Mouse (Mus musculus) limb, embryonic 14.5 days (tissue): ENCODE results near the gene Vmn1r46. TPM values are rescaled to one million over a fixed set of nuclear protein-coding genes. Genes with fewer than 3 reads are reported as not detected.
"Not testable (repeated sequence)": the region's sequence is repeated elsewhere in the genome, so short reads cannot be mapped to it uniquely, and the experiment has no call there.

Experiments
- ATAC-seq: fragments of 200-750 bp; cut with Nextera tagmentation; 2 replicates; pipeline ENCODE4 v1.8.0; 2017; ENCODE audit warnings: low read depth, moderate number of reproducible peaks, moderate TSS enrichment; ENCODE audit not compliant: low FRiP score
- DNase-seq: peaks from one replicate; pipeline ENCODE4 v3.0.0-alpha.2; 2015; ENCODE audit warnings: low spot score
- H3K27ac ChIP-seq: fragments of 300-500 bp; sonication (generic); replicated peaks from 2 replicates; pipeline ENCODE4 v1.5.1; 2014; ENCODE audit warnings: low read depth, mild to moderate bottlenecking, low read length, moderate library complexity, mixed read lengths
- H3K27me3 ChIP-seq: fragments of 300-500 bp; sonication (generic); 2 replicates; pipeline ENCODE4 v1.6.1; 2014; ENCODE audit warnings: low read length, mixed read lengths; ENCODE audit not compliant: control insufficient read depth, insufficient read depth
- H3K36me3 ChIP-seq: fragments of 300-500 bp; sonication (generic); 2 replicates; pipeline ENCODE4 v1.6.1; 2014; ENCODE audit warnings: mild to moderate bottlenecking, low read length, moderate library complexity, mixed read lengths; ENCODE audit not compliant: control insufficient read depth, insufficient read depth
- H3K4me1 ChIP-seq: fragments of 300-500 bp; sonication (generic); 2 replicates; pipeline ENCODE4 v1.6.1; 2014; ENCODE audit warnings: antibody characterized with exemption, low read length, mixed read lengths; ENCODE audit not compliant: control insufficient read depth, insufficient read depth
- H3K4me2 ChIP-seq: fragments of 300-500 bp; sonication (generic); replicated peaks from 2 replicates; pipeline ENCODE4 v1.6.1; 2014; ENCODE audit warnings: low read depth, mild to moderate bottlenecking, low read length, moderate library complexity; ENCODE audit not compliant: severe bottlenecking
- H3K4me3 ChIP-seq: fragments of 300-500 bp; sonication (generic); replicated peaks from 2 replicates; pipeline ENCODE4 v1.5.1; 2014; ENCODE audit warnings: low read length
- H3K9ac ChIP-seq: fragments of 300-500 bp; sonication (generic); 2 replicates; pipeline ENCODE4 v1.6.1; 2014; ENCODE audit warnings: mild to moderate bottlenecking, low read depth, low read length, moderate library complexity; ENCODE audit not compliant: severe bottlenecking
- H3K9me3 ChIP-seq: fragments of 300-500 bp; sonication (generic); 2 replicates; pipeline ENCODE4 v1.6.1; 2016; ENCODE audit warnings: low read length; ENCODE audit not compliant: control insufficient read depth
- POLR2A ChIP-seq: fragments of 200-500 bp; IDR thresholded peaks from 2 replicates; pipeline ENCODE4 v1.8.0; 2012; ENCODE audit warnings: inconsistent platforms, mild to moderate bottlenecking, moderate library complexity, borderline replicate concordance; ENCODE audit not compliant: insufficient read depth, insufficient read length; ENCODE audit errors: extremely low read depth
- WGBS: fragments of 180-500 bp; shearing (Covaris S2); extraction: QIAGEN DNeasy Blood & Tissue Kit; methylation state at CpG from one replicate; pipeline ENCODE4 v1.1.7; 2014; 5-methylcytosine and 5-hydroxymethylcytosine counted together
- polyA plus RNA-seq, 2 experiments: library from polyadenylated mRNA; depleted of rRNA in 1 of 2; stranded (reverse) in 1 of 2; unstranded in 1 of 2; fragments of >200 nt; fragmentation: Nextera tagmentation in 1 of 2; extraction: Ambion mirVana in 1 of 2; gene quantifications; 2 replicates each; pipeline versions ENCODE4 v1.2.1 to v1.2.3; 2012 to 2014

Gene Vmn1r46
- polyA plus RNA-seq (2012; rRNA removed) (not detected in 2 replicates), polyA plus RNA-seq (2014; fragmentation: Nextera tagmentation; extraction: Ambion mirVana) (not detected in 2 replicates)

DNA sequence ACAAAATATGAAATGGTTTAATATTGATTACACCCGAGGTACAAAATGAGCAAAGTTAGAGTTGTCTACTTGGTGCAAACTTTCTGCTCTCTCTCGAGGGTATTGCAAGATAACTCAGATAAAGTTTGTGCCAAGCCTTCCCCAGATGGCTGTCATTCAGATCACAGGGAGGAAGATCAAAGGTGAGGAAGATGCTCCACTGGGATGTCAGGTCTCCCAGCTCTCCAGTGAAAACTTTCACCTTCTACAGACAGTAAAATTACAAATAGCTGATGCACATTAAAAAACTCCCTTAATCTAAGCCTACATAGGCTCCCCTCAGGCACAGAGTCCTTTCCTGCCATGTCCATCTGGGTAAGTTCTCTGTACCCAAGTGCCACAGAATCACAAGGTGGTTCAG is at the start of gene Vmn1r46:
TSS of gene Vmn1r46 (plus strand) at position 301 of the 400 bp plus-strand sequence.
- H3K36me3 ChIP-seq, result no peaks in the 10 kb centered on the region

DNA sequence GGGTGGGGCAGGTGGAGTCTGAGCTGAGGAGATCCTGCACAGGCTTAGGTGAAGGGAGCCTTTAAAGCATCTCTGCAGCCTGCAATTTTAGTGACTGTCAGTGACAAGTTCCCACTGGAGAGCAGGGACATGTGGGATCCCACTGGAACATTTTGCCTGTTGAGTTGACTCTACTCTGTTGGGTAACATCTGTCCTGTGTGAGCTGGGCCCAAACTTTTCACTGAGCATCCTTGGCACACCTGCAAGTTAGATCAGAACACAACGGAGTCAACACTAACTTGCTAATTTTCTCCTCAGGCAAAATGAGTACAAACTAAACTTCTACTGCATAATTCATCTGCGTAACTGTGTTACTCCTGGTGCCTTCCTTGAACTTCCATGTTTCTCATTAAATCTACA is 28.6 kb upstream of the Vmn1r46 start, which contains the start of gene Vmn1r45:
TSS of gene Vmn1r45 (minus strand) at position 101 of the 400 bp plus-strand sequence.
- not testable (repeated sequence) for H3K4me1 ChIP-seq, H3K36me3 ChIP-seq, H3K4me3 ChIP-seq, H3K27me3 ChIP-seq, H3K9me3 ChIP-seq, ATAC-seq, H3K4me2 ChIP-seq, H3K9ac ChIP-seq, H3K27ac ChIP-seq, DNase-seq
- WGBS, result 92% methylated on average over 2 of the region's 2 CpGs

More for the DNA sequence above, at the start of gene Vmn1r46:
- no peak within 1 kb of the TSS for H3K27ac ChIP-seq
- no peak for DNase-seq
- H3K4me1 ChIP-seq, result no peaks in the 10 kb centered on the region
- H3K4me3 ChIP-seq, result no peak within 1 kb of the TSS
- no peaks in the 10 kb centered on the region for H3K27me3 ChIP-seq
- no peak for TF ChIP-seq POLR2A
- no peak within 1 kb of the TSS for H3K9ac ChIP-seq
- H3K4me2 ChIP-seq, result no peak within 1 kb of the TSS
- no peaks in the 10 kb centered on the region for H3K9me3 ChIP-seq
- no peak for ATAC-seq
- 53% methylated on average over 2 of the region's 2 CpGs for WGBS

DNA sequence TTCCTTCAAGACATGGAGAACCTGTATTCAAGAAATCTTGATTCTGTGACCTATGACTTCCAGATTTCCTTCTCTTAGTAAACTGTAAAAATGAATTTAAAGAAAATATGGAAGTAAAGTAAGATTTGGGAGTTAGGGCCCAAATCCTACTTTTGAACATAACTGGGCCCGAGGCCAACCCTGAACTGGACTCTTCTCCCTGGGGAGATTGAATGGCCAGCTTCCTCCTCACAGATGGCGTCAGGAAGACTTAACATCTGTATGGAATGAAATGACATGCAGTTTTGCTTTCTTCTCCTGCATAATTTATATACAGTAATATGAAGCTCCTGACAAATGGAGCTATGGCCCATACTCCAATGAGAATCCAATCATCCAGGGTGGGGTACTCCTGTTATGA is 28.2 kb upstream of the Vmn1r46 start:
- no peaks in the 10 kb centered on the region for H3K27me3 ChIP-seq
- no peak overlapping the region for H3K9ac ChIP-seq
- H3K4me2 ChIP-seq, result no peak overlapping the region
- no peak for DNase-seq
- no peaks in the 10 kb centered on the region for H3K4me1 ChIP-seq
- no peaks in the 10 kb centered on the region for H3K36me3 ChIP-seq
- WGBS, result 72% methylated on average over 2 of the region's 2 CpGs
- H3K27ac ChIP-seq, result no peak overlapping the region
- no peak for TF ChIP-seq POLR2A
- no peak for ATAC-seq
- H3K4me3 ChIP-seq, result no peak overlapping the region
- H3K9me3 ChIP-seq, result no peaks in the 10 kb centered on the region

DNA sequence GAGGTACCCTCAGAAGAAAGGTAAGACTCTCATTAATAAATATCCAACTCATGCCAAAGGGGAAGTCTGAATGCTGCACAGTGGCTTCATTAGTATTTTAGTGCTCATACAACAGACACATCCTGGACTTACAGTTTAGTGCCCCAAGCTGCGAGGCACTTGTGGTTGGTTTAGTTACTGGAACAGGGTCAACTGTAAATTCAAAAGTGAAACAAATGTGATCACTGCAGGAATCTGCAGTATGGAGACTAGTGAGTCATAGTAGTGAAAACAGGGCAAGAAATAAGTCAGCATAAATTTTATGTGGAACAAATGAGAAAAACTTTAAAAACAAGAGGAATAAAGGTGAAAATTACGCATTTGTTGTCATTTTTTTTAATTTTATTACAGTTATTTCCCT is 15.6 kb upstream of the Vmn1r46 start:
- no peak overlapping the region for H3K4me3 ChIP-seq
- H3K4me1 ChIP-seq, result no peaks in the 10 kb centered on the region
- no peak overlapping the region for H3K9ac ChIP-seq
- WGBS, result 66% methylated on average over 2 of the region's 2 CpGs
- H3K36me3 ChIP-seq, result no peaks in the 10 kb centered on the region
- H3K27ac ChIP-seq, result no peak overlapping the region
- no peaks in the 10 kb centered on the region for H3K27me3 ChIP-seq
- DNase-seq (no peak), ATAC-seq (no peak)
- TF ChIP-seq POLR2A, result no peak
- H3K4me2 ChIP-seq, result no peak overlapping the region
- H3K9me3 ChIP-seq, result no peaks in the 10 kb centered on the region

GRCm38 (mm10) chr6:89966341-89966740 is 2.8 kb upstream of the Vmn1r46 start:
- H3K4me2 ChIP-seq, result no peak overlapping the region
- ATAC-seq, result no peak
- H3K36me3 ChIP-seq, result no peaks in the 10 kb centered on the region
- no peaks in the 10 kb centered on the region for H3K9me3 ChIP-seq
- TF ChIP-seq POLR2A, result no peak
- H3K4me3 ChIP-seq, result no peak overlapping the region
- H3K27ac ChIP-seq, result no peak overlapping the region
- H3K27me3 ChIP-seq, result no peaks in the 10 kb centered on the region
- no peak for DNase-seq
- no peak overlapping the region for H3K9ac ChIP-seq
- no peaks in the 10 kb centered on the region for H3K4me1 ChIP-seq

GRCm38 (mm10) chr6:89985989-89986388 is 16.9 kb downstream of the Vmn1r46 start:
- Histone ChIP-seq H3K4me1 (no peaks in the 10 kb centered on the region), H3K4me2 (no peak overlapping the region), H3K9ac (no peak overlapping the region), H3K9me3 (no peaks in the 10 kb centered on the region), H3K27me3 (no peaks in the 10 kb centered on the region), H3K4me3 (no peak overlapping the region), H3K27ac (no peak overlapping the region), H3K36me3 (no peaks in the 10 kb centered on the region)
- WGBS, result 10% methylated on average over 1 of the region's 1 CpGs
- ATAC-seq (no peak), DNase-seq (no peak)
- TF ChIP-seq POLR2A, result no peak

DNA sequence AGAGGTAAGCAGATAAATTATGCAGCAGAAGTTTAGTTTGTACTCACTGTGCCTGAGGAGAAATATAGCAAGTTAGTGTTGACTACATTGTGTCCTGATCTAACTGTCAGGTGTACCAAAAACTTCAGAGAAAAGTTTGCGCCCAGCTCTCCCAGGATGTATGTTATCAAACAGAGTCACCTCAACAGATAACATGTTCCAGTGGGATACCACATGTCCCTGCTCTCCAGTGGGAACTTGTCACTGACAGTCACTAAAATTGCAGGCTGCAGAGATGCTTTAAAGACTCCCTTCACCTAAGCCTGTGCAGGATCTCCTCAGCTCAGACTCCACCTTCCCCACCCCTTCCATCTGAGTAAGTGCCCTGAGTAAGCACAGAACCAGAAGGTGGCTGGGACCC is 46.7 kb downstream of the Vmn1r46 start, which contains the start of gene Vmn1r47:
TSS of gene Vmn1r47 (plus strand) at position 301 of the 400 bp plus-strand sequence.
- H3K4me1 ChIP-seq, H3K27me3 ChIP-seq, H3K4me3 ChIP-seq, H3K27ac ChIP-seq, H3K9ac ChIP-seq, H3K36me3 ChIP-seq, H3K9me3 ChIP-seq, DNase-seq, ATAC-seq, H3K4me2 ChIP-seq: not testable (repeated sequence)
- 100% methylated on average over 1 of the region's 1 CpGs for WGBS
